In genomic region chr5:136230348-136231035, GRCm38 (mm10) we compare ENCODE assay signal across 17 mouse cellular contexts. TPM values are rescaled to one million over a fixed set of nuclear protein-coding genes. Genes with fewer than 3 reads are reported as not detected.
A peak's percentile ranks its signal among the peaks of the same experiment; 100 is the strongest.
DNase-seq lines count a peak whose midpoint lies in the region; ATAC-seq lines count a peak whose summit lies in the region.
"Had no signal": no experiment of that assay in that cellular context is flagged by ENCODE, and none has a peak within 500 bp of the region (broad histone marks: within the 10 kb centered on the region; RNA-seq: fewer than 3 reads in every experiment).

No protein-coding gene starts in this region.

- no peak overlapping the region for H3K27ac ChIP-seq in embryonic facial prominence, embryonic 15.5 days (replicated peaks)
- H3K27ac ChIP-seq: hindbrain, embryonic 15.5 days; liver, embryonic 14.5 days; midbrain, embryonic 12.5 days had no signal

- H3K27me3 ChIP-seq in embryonic facial prominence, embryonic 15.5 days: no peaks in the 10 kb centered on the region
- H3K27me3 ChIP-seq: hindbrain, embryonic 15.5 days; Patski had no signal

- ATAC-seq in embryonic facial prominence, embryonic 15.5 days (ENCODE audit: insufficient number of reproducible peaks, low FRiP score, low TSS enrichment, low read depth): peak; percentile 35; the same call in 1 of the 2 replicates
- no peak for ATAC-seq in CD4-positive, CD25-positive, alpha-beta regulatory T cell, adult 4 months
- ATAC-seq: Patski had no signal

- peak; percentile 22 for DNase-seq in 3T3-L1 (ENCODE audit: low read depth, low spot score)
- DNase-seq in A20 (ENCODE audit: low read depth, low spot score): peak; percentile 77
- DNase-seq in mesoderm, embryonic 11.5 days (ENCODE audit: low read depth, low spot score): peak; percentile 65
- DNase-seq in ovary, postnatal 14 days (ENCODE audit: low spot score): no peak
- no peak for DNase-seq in heart, adult 11 months
- DNase-seq: kidney, adult 11 months; kidney, postnatal 4 days; layer of hippocampus, postnatal 36 days; left cerebral cortex, postnatal 4 days; lung, postnatal 14 days; thymus, postnatal 14 days had no signal

- 53% methylated on average over 4 of the region's 4 CpGs for WGBS in embryonic facial prominence, embryonic 15.5 days

- no peaks in the 10 kb centered on the region for H3K4me1 ChIP-seq in embryonic facial prominence, embryonic 15.5 days

- H3K4me3 ChIP-seq in embryonic facial prominence, embryonic 15.5 days (replicated peaks): no peak overlapping the region
- H3K4me3 ChIP-seq: hindbrain, embryonic 15.5 days; midbrain, embryonic 12.5 days had no signal

- no peaks in the 10 kb centered on the region for H3K36me3 ChIP-seq in embryonic facial prominence, embryonic 15.5 days

- no peak overlapping the region for H3K4me2 ChIP-seq in embryonic facial prominence, embryonic 15.5 days (replicated peaks)
- H3K4me2 ChIP-seq: hindbrain, embryonic 15.5 days; midbrain, embryonic 12.5 days had no signal

- no peaks in the 10 kb centered on the region for H3K9me3 ChIP-seq in embryonic facial prominence, embryonic 15.5 days (replicated peaks)
- H3K9me3 ChIP-seq: hindbrain, embryonic 15.5 days; midbrain, embryonic 12.5 days had no signal

- H3K9ac ChIP-seq in embryonic facial prominence, embryonic 15.5 days: no peak overlapping the region
- H3K9ac ChIP-seq: hindbrain, embryonic 15.5 days; liver, embryonic 14.5 days; midbrain, embryonic 12.5 days had no signal

RNA-seq across cellular contexts. Expression of gene Sh2b2, which starts 15.9 kb away (rescaled TPM):
- 8.2 and 9.1 TPM in 2 replicates for polyA plus RNA-seq in embryonic facial prominence, embryonic 15.5 days (2015; fragmentation: Nextera tagmentation; extraction: Ambion mirVana)
- polyA plus RNA-seq in CD4-positive, CD25-positive, alpha-beta regulatory T cell, adult 4 months (2017; shearing (Covaris generic)): under 1 TPM in 1 of 2 experiments, not detected in 1; 0.15 TPM

RNA-seq across cellular contexts. Expression of gene Prkrip1, which starts 31.7 kb away (rescaled TPM):
- polyA plus RNA-seq in embryonic facial prominence, embryonic 15.5 days (2015; fragmentation: Nextera tagmentation; extraction: Ambion mirVana): 50.3 and 52.2 TPM in 2 replicates
- 10 to 100 TPM; 31.0 to 49.0 TPM for polyA plus RNA-seq in CD4-positive, CD25-positive, alpha-beta regulatory T cell, adult 4 months (2017; shearing (Covaris generic))

RNA-seq across cellular contexts. Expression of gene Orai2, which starts 60.0 kb away (rescaled TPM):
- polyA plus RNA-seq in embryonic facial prominence, embryonic 15.5 days (2015; fragmentation: Nextera tagmentation; extraction: Ambion mirVana): 17.1 and 18.3 TPM in 2 replicates
- 10 to 100 TPM; 42.9 to 80.7 TPM for polyA plus RNA-seq in CD4-positive, CD25-positive, alpha-beta regulatory T cell, adult 4 months (2017; shearing (Covaris generic))

Comparison
In these comparisons a context has a peak if more than half of its experiments do, and no peak if none do; other contexts are left out.
1. DNase-seq: peak in 3T3-L1 (single experiment), A20 (single experiment) and mesoderm, embryonic 11.5 days (single experiment); none in ovary, postnatal 14 days (single experiment) and heart, adult 11 months (single experiment).